Mouse (Mus musculus): Measurements from ENCODE around the gene Ccdc141. TPM values are rescaled to one million over a fixed set of nuclear protein-coding genes. Genes with fewer than 3 reads are reported as not detected.
A peak's percentile ranks its signal among the peaks of the same experiment; 100 is the strongest.

Gene Ccdc141
- polyA plus RNA-seq, 1 experiment from 2014 or later = 31.9 TPM

GRCm38 (mm10) chr2:77105006-77105715, 65.3 kb downstream of the Ccdc141 start:
- no peaks in the 10 kb centered on the region for H3K9me3 ChIP-seq (ENCODE audit: low read length)
- no peak overlapping the region for H3K4me3 ChIP-seq (ENCODE audit: low read depth, low read length)
- H3K4me2 ChIP-seq (replicated peaks; ENCODE audit: low read depth, low read length) = no peak overlapping the region
- peak; percentile 69 for DNase-seq (ENCODE audit: low spot score)
- no peaks in the 10 kb centered on the region for H3K36me3 ChIP-seq (ENCODE audit: insufficient read depth, low read length)
- H3K27ac ChIP-seq (ENCODE audit: low read length) = 0 out of 2 replicates have a peak overlapping the region, but pooled peaks have one; percentile 69
- ATAC-seq = peak; percentile 77
- H3K4me1 ChIP-seq (ENCODE audit: insufficient read depth, low read depth, low read length) = peaks cover 5% of the 10 kb centered on the region; the same call in 1 of the 2 replicates
- 40% methylated on average over 8 of the region's 8 CpGs for WGBS
- TF ChIP-seq EP300 (IDR thresholded peaks at IDR 0.05) = peak; percentile 45; the same call in 1 of the 2 replicates
- no peak for TF ChIP-seq CTCF (IDR thresholded peaks at IDR 0.05)
- H3K27me3 ChIP-seq (replicated peaks; ENCODE audit: insufficient read depth, low read length) = no peaks in the 10 kb centered on the region
- no peak overlapping the region for H3K9ac ChIP-seq (replicated peaks; ENCODE audit: low read depth)

GRCm38 (mm10) chr2:77102516-77102915, 67.9 kb downstream of the Ccdc141 start:
- Histone ChIP-seq H3K36me3 (ENCODE audit: insufficient read depth, low read length) (no peaks in the 10 kb centered on the region), H3K4me2 (replicated peaks; ENCODE audit: low read depth, low read length) (no peak overlapping the region), H3K9ac (replicated peaks; ENCODE audit: low read depth) (no peak overlapping the region), H3K4me1 (ENCODE audit: insufficient read depth, low read depth, low read length) (peaks cover 5% of the 10 kb centered on the region; the same call in 1 of the 2 replicates), H3K27ac (ENCODE audit: low read length) (no peak overlapping the region), H3K9me3 (ENCODE audit: low read length) (no peaks in the 10 kb centered on the region), H3K4me3 (ENCODE audit: low read depth, low read length) (no peak overlapping the region), H3K27me3 (replicated peaks; ENCODE audit: insufficient read depth, low read length) (no peaks in the 10 kb centered on the region)
- WGBS = 89% methylated on average over 5 of the region's 5 CpGs
- DNase-seq (ENCODE audit: low spot score) (no peak), ATAC-seq (no peak)
- TF ChIP-seq CTCF (IDR thresholded peaks at IDR 0.05) (no peak), EP300 (IDR thresholded peaks at IDR 0.05) (no peak)

- DNase-seq (ENCODE audit: low spot score) (peak; percentile 70), ATAC-seq (peak; percentile 63)
- WGBS = 53% methylated on average over 2 of the region's 2 CpGs
- Histone ChIP-seq H3K4me1 (ENCODE audit: insufficient read depth, low read depth, low read length) (no peaks in the 10 kb centered on the region), H3K4me2 (replicated peaks; ENCODE audit: low read depth, low read length) (no peak overlapping the region), H3K9me3 (ENCODE audit: low read length) (no peaks in the 10 kb centered on the region), H3K36me3 (ENCODE audit: insufficient read depth, low read length) (no peaks in the 10 kb centered on the region), H3K27me3 (replicated peaks; ENCODE audit: insufficient read depth, low read length) (no peaks in the 10 kb centered on the region), H3K4me3 (ENCODE audit: low read depth, low read length) (no peak overlapping the region), H3K9ac (replicated peaks; ENCODE audit: low read depth) (no peak overlapping the region), H3K27ac (ENCODE audit: low read length) (peak overlapping the region; percentile 68)
- TF ChIP-seq EP300 (IDR thresholded peaks at IDR 0.05) (peak; percentile 95), CTCF (IDR thresholded peaks at IDR 0.05) (no peak)
Measured at GRCm38 (mm10) chr2:77099814-77100213, 70.6 kb downstream of the Ccdc141 start.

GRCm38 (mm10) chr2:77098769-77099168, 71.7 kb downstream of the Ccdc141 start:
- Histone ChIP-seq H3K27me3 (replicated peaks; ENCODE audit: insufficient read depth, low read length) (no peaks in the 10 kb centered on the region), H3K4me3 (ENCODE audit: low read depth, low read length) (no peak overlapping the region), H3K27ac (ENCODE audit: low read length) (no peak overlapping the region), H3K9me3 (ENCODE audit: low read length) (no peaks in the 10 kb centered on the region), H3K4me1 (ENCODE audit: insufficient read depth, low read depth, low read length) (no peaks in the 10 kb centered on the region), H3K36me3 (ENCODE audit: insufficient read depth, low read length) (no peaks in the 10 kb centered on the region), H3K9ac (replicated peaks; ENCODE audit: low read depth) (no peak overlapping the region), H3K4me2 (replicated peaks; ENCODE audit: low read depth, low read length) (no peak overlapping the region)
- peak; percentile 77 for ATAC-seq
- TF ChIP-seq CTCF (IDR thresholded peaks at IDR 0.05) (no peak), EP300 (IDR thresholded peaks at IDR 0.05) (peak; percentile 86)
- WGBS = 87% methylated on average over 3 of the region's 3 CpGs
- DNase-seq (ENCODE audit: low spot score) = peak; percentile 47

- TF ChIP-seq CTCF (IDR thresholded peaks at IDR 0.05) (no peak), EP300 (IDR thresholded peaks at IDR 0.05) (peak; percentile 64)
- 58% methylated on average over 4 of the region's 4 CpGs for WGBS
- H3K9me3 ChIP-seq (ENCODE audit: low read length) = no peaks in the 10 kb centered on the region
- H3K9ac ChIP-seq (replicated peaks; ENCODE audit: low read depth) = no peak overlapping the region
- no peak overlapping the region for H3K4me2 ChIP-seq (replicated peaks; ENCODE audit: low read depth, low read length)
- peak; percentile 68 for DNase-seq (ENCODE audit: low spot score)
- H3K4me3 ChIP-seq (ENCODE audit: low read depth, low read length) = no peak overlapping the region
- no peaks in the 10 kb centered on the region for H3K4me1 ChIP-seq (ENCODE audit: insufficient read depth, low read depth, low read length)
- ATAC-seq = peak; percentile 80
- no peaks in the 10 kb centered on the region for H3K36me3 ChIP-seq (ENCODE audit: insufficient read depth, low read length)
- no peaks in the 10 kb centered on the region for H3K27me3 ChIP-seq (replicated peaks; ENCODE audit: insufficient read depth, low read length)
- H3K27ac ChIP-seq (ENCODE audit: low read length) = no peak overlapping the region
Measured at GRCm38 (mm10) chr2:77091749-77092148, 78.7 kb downstream of the Ccdc141 start.

GRCm38 (mm10) chr2:77085313-77085712, 85.1 kb downstream of the Ccdc141 start:
- Histone ChIP-seq H3K4me2 (replicated peaks; ENCODE audit: low read depth, low read length) (no peak overlapping the region), H3K4me1 (ENCODE audit: insufficient read depth, low read depth, low read length) (no peaks in the 10 kb centered on the region), H3K9me3 (ENCODE audit: low read length) (no peaks in the 10 kb centered on the region), H3K27me3 (replicated peaks; ENCODE audit: insufficient read depth, low read length) (no peaks in the 10 kb centered on the region), H3K4me3 (ENCODE audit: low read depth, low read length) (no peak overlapping the region), H3K9ac (replicated peaks; ENCODE audit: low read depth) (no peak overlapping the region), H3K27ac (ENCODE audit: low read length) (no peak overlapping the region), H3K36me3 (ENCODE audit: insufficient read depth, low read length) (no peaks in the 10 kb centered on the region)
- ATAC-seq = no peak
- TF ChIP-seq CTCF (IDR thresholded peaks at IDR 0.05) (no peak), EP300 (IDR thresholded peaks at IDR 0.05) (no peak)
- DNase-seq (ENCODE audit: low spot score) = no peak
